Mouse (Mus musculus): ENCODE data around the gene Pcif1. TPM values are rescaled to one million over a fixed set of nuclear protein-coding genes. Genes with fewer than 3 reads are reported as not detected.
"Not testable (repeated sequence)": the region's sequence is repeated elsewhere in the genome, so short reads cannot be mapped to it uniquely, and the experiment has no call there.

The Pcif1 gene
- polyA plus RNA-seq, 1 experiment from 2014 or later, result 44.0 TPM

DNA sequence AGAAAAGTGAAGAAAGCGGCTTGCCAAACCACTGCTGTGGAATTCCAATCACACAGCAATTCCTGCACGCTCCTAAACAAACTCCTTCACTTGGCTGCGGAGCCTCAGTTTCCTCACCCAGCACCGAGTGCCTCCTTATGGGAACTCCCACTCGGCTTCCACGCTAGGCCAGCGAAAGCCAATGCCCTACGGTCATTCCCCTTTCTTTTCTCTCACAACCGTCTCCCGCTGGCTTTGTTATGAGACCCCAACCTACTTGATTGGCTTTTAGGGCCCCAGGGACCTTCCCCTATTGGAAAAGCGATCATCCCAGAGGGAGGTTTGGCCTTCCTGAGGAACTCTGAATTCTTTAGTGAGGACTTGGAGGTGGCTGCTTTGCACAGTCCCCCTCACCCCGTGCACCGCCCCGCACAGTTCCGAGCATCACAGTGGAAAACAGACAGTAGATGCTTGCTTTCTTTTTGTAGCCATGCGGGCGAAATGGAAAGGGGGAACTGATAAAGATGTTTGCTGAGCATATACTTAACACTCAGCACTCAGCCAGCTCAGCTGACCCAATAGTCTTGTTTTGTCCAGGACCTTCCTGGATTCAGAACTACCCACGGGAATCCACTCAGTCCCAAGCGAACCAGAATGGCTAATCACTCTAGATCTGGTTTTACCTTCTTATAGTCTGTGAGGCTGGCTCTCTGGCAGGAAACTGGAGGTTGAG is 21.1 kb upstream of the Pcif1 start:
- Histone ChIP-seq H3K36me3 (ENCODE audit: control insufficient read depth, insufficient read depth) (no peaks in the 10 kb centered on the region), H3K27me3 (replicated peaks; ENCODE audit: control insufficient read depth, insufficient read depth, low read length) (peaks cover 28% of the 10 kb centered on the region), H3K4me1 (replicated peaks; ENCODE audit: control insufficient read depth, insufficient read depth, low read length) (peaks cover 9% of the 10 kb centered on the region; the same call in 1 of the 2 replicates), H3K27ac (ENCODE audit: low read depth, low read length) (peak overlapping the region; percentile 28; the same call in 1 of the 2 replicates), H3K4me3 (ENCODE audit: low read depth, low read length) (peak overlapping the region; percentile 51), H3K4me2 (replicated peaks; ENCODE audit: low read depth) (peak overlapping the region; percentile 81), H3K9ac (ENCODE audit: low read depth, low read length) (peak overlapping the region; percentile 48), H3K9me3 (ENCODE audit: control insufficient read depth) (no peaks in the 10 kb centered on the region)
- 16% methylated on average over 19 of the region's 19 CpGs for WGBS
- no peak for TF ChIP-seq CTCF (IDR thresholded peaks at IDR 0.05; ENCODE audit: low read depth)
- ATAC-seq, result no peak

DNA sequence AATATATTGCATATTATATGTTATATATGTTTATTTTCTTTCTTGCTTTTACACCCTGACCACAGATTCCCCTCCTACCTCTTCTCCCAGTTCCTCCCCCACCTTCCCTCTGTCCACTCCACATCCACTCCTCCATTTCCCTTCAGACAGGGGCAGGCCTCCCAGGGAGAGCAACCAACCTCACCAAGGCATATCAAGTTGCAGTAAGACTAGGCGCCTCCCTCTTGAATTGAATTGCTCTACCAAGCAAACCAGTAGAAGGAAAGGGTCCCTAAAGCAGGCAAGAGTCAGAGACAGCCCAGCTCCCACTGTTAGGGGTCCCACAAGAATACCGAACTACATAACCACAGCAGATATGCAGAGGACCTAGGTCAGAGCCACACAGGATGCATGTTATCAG is 19.9 kb upstream of the Pcif1 start:
- peaks cover 26% of the 10 kb centered on the region for H3K27me3 ChIP-seq (replicated peaks; ENCODE audit: control insufficient read depth, insufficient read depth, low read length)
- H3K27ac ChIP-seq (ENCODE audit: low read depth, low read length), result no peak overlapping the region

DNA sequence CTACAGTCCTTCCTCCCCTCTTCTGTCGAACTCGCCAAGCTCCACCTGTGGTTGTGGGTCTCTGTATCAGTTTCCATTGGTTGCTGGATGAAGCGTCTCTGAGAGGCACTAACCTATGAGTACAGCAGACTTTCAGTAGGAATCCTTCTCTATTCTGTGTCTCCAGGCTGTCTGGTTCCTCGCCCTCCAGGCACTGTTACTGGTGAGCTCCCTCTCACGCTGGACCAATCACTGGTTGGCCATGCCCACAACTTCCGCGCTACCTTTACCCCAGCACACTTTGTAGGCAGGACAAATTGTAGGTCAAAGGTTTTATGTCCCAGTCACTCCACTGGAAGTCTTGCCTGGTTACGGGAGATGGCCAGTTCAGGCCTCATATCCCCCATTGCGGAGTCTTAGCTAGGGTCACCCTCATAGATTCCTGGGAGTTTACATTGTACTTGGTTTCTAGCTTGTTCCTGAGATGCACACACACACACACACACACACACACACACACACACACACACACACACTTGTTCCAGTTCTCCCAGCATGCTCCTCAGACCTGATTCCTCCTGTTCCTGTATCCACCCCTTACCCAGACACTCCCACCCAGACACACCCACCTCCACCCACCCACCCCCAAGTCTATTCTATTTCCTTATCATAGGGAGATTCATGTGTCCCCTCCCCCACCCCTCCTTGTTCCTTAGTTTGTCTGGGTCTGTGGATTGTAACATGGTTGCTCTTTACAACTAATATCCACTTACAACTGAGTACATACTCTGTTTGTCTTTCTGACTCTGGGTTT is 19.3 kb upstream of the Pcif1 start:
- TF ChIP-seq CTCF (IDR thresholded peaks at IDR 0.05; ENCODE audit: low read depth), result no peak
- H3K27ac ChIP-seq (ENCODE audit: low read depth, low read length), result no peak overlapping the region
- H3K4me2 ChIP-seq (replicated peaks; ENCODE audit: low read depth), result peak overlapping the region; percentile 32
- H3K4me1 ChIP-seq (replicated peaks; ENCODE audit: control insufficient read depth, insufficient read depth, low read length), result peaks cover 9% of the 10 kb centered on the region; the same call in 1 of the 2 replicates
- H3K36me3 ChIP-seq (ENCODE audit: control insufficient read depth, insufficient read depth), result no peaks in the 10 kb centered on the region
- H3K4me3 ChIP-seq (ENCODE audit: low read depth, low read length), result no peak overlapping the region
- WGBS, result 42% methylated on average over 9 of the region's 9 CpGs
- H3K9me3 ChIP-seq (ENCODE audit: control insufficient read depth), result no peaks in the 10 kb centered on the region
- no peak overlapping the region for H3K9ac ChIP-seq (ENCODE audit: low read depth, low read length)
- peak; percentile 74 for ATAC-seq
- H3K27me3 ChIP-seq (replicated peaks; ENCODE audit: control insufficient read depth, insufficient read depth, low read length), result peaks cover 22% of the 10 kb centered on the region

More for the DNA sequence above, 19.9 kb upstream of the Pcif1 start:
- Histone ChIP-seq H3K4me3 (ENCODE audit: low read depth, low read length) (no peak overlapping the region), H3K36me3 (ENCODE audit: control insufficient read depth, insufficient read depth) (no peaks in the 10 kb centered on the region), H3K4me2 (replicated peaks; ENCODE audit: low read depth) (peak overlapping the region; percentile 32), H3K9ac (ENCODE audit: low read depth, low read length) (no peak overlapping the region), H3K4me1 (replicated peaks; ENCODE audit: control insufficient read depth, insufficient read depth, low read length) (peaks cover 9% of the 10 kb centered on the region; the same call in 1 of the 2 replicates), H3K9me3 (ENCODE audit: control insufficient read depth) (no peaks in the 10 kb centered on the region)
- ATAC-seq, result no peak
- WGBS, result 58% methylated on average over 2 of the region's 2 CpGs
- TF ChIP-seq CTCF (IDR thresholded peaks at IDR 0.05; ENCODE audit: low read depth), result no peak

DNA sequence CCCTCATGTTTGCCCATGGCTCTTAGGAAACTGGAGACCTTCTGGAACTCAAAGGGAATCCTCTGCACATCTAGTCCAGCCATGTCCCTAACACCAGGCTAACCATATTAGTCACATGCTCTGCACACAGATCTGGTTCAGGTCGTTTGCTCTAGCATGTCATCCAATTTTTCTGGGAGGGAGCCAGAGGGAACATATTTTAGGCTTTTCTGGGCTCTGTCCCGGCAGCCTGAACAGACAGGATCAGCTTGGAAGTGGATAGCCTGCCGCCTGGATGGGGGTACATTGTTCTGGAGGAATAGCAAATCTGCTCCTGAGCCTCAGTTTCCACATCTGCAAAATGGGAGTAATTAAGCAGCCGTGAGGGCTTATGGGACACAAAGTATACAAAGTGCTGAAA is 18.0 kb upstream of the Pcif1 start:
- no peaks in the 10 kb centered on the region for H3K36me3 ChIP-seq (ENCODE audit: control insufficient read depth, insufficient read depth)
- H3K4me1 ChIP-seq (replicated peaks; ENCODE audit: control insufficient read depth, insufficient read depth, low read length), result peaks cover 9% of the 10 kb centered on the region; the same call in 1 of the 2 replicates
- ATAC-seq, result no peak
- H3K27ac ChIP-seq (ENCODE audit: low read depth, low read length), result no peak overlapping the region
- TF ChIP-seq CTCF (IDR thresholded peaks at IDR 0.05; ENCODE audit: low read depth), result no peak
- no peak overlapping the region for H3K4me2 ChIP-seq (replicated peaks; ENCODE audit: low read depth)
- H3K4me3 ChIP-seq (ENCODE audit: low read depth, low read length), result no peak overlapping the region
- H3K27me3 ChIP-seq (replicated peaks; ENCODE audit: control insufficient read depth, insufficient read depth, low read length), result peaks cover 17% of the 10 kb centered on the region
- 68% methylated on average over 4 of the region's 4 CpGs for WGBS
- H3K9me3 ChIP-seq (ENCODE audit: control insufficient read depth), result no peaks in the 10 kb centered on the region
- no peak overlapping the region for H3K9ac ChIP-seq (ENCODE audit: low read depth, low read length)

DNA sequence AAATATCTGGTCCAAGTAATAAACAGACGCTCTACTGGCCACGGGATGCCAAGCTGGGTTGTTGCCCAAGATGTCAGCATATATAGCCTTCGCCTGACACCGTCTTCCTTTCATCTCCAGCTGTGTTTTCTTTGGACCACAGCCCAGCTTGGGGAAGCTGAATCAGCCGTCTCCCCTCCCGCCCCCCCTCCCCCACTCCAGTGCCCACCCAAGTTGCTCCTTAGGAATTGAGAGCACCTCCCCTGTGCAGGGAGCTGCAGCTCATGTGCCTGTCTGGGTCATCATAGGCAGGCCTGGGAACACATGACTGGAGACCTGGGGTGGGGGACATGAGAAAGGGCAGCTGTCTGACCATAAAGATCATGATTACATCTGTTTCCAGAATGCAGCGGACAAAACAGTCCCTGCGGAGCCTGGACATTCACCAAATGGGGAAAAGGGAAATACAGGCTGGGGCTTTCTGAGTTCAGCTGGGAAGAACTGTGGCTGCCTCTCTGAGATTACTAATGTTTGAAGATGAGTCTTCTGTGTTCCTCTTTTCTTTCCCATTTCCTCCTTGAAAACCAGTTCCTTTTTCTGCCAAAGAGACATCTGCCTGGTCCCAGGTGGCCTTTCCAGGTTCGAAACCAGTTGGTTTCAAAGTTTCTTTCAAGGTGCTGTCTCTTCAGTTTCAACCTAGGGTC is 16.8 kb upstream of the Pcif1 start:
- H3K27ac ChIP-seq (ENCODE audit: low read depth, low read length), result peak overlapping the region; percentile 46; the same call in 1 of the 2 replicates
- WGBS, result 46% methylated on average over 9 of the region's 9 CpGs
- TF ChIP-seq CTCF (IDR thresholded peaks at IDR 0.05; ENCODE audit: low read depth), result no peak

DNA sequence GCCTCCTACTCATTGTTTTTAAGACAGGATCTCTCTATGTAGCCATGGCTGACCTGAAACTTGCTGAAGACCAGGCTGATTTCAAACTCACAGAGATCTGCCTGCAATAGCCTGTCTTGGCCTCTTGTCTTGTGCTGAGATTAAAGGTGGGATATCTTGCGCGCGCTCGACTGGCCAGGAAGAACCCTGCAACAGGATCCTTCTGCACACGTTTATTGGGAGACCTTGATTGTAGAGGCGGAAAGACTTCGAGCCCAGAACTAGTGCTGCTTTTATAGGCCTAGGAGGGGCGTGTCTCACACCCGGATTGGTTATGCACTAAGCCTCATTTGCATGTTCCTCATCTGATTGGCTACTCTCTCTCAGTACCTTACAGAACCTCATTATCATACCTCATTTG is 15.7 kb upstream of the Pcif1 start:
- not testable (repeated sequence) for H3K27ac ChIP-seq (ENCODE audit: low read depth, low read length); H3K4me1 ChIP-seq (replicated peaks; ENCODE audit: control insufficient read depth, insufficient read depth, low read length); H3K9ac ChIP-seq (ENCODE audit: low read depth, low read length); H3K9me3 ChIP-seq (ENCODE audit: control insufficient read depth); ATAC-seq; H3K36me3 ChIP-seq (ENCODE audit: control insufficient read depth, insufficient read depth); H3K4me2 ChIP-seq (replicated peaks; ENCODE audit: low read depth); H3K4me3 ChIP-seq (ENCODE audit: low read depth, low read length); H3K27me3 ChIP-seq (replicated peaks; ENCODE audit: control insufficient read depth, insufficient read depth, low read length)
- WGBS, result 88% methylated on average over 8 of the region's 9 CpGs

More for the DNA sequence above, 16.8 kb upstream of the Pcif1 start:
- peaks cover 4% of the 10 kb centered on the region; the same call in 1 of the 2 replicates for H3K4me1 ChIP-seq (replicated peaks; ENCODE audit: control insufficient read depth, insufficient read depth, low read length)
- H3K9ac ChIP-seq (ENCODE audit: low read depth, low read length), result no peak overlapping the region
- H3K27me3 ChIP-seq (replicated peaks; ENCODE audit: control insufficient read depth, insufficient read depth, low read length), result peaks cover 6% of the 10 kb centered on the region
- H3K36me3 ChIP-seq (ENCODE audit: control insufficient read depth, insufficient read depth), result no peaks in the 10 kb centered on the region
- ATAC-seq, result peak; percentile 32; the same call in 1 of the 2 replicates
- no peaks in the 10 kb centered on the region for H3K9me3 ChIP-seq (ENCODE audit: control insufficient read depth)
- H3K4me2 ChIP-seq (replicated peaks; ENCODE audit: low read depth), result no peak overlapping the region
- no peak overlapping the region for H3K4me3 ChIP-seq (ENCODE audit: low read depth, low read length)

All from intestine, postnatal 0 days (tissue).